Mouse (Mus musculus) megakaryocyte progenitor cell, adult 5-6 weeks (primary cell): Measurements from ENCODE around the gene Gm13090. TPM values are rescaled to one million over a fixed set of nuclear protein-coding genes. Genes with fewer than 3 reads are reported as not detected.
A peak's percentile ranks its signal among the peaks of the same experiment; 100 is the strongest.

Source experiments
- ATAC-seq: replicated peaks from 2 replicates; pipeline ENCODE4 v1.8.0; 2016; ENCODE audit warnings: mild to moderate bottlenecking, moderate TSS enrichment, inconsistent platforms; ENCODE audit not compliant: poor library complexity
- total RNA-seq, 2 experiments: library from RNA; stranded (forward) in 1 of 2; stranded (reverse) in 1 of 2; fragments of 157-497, 149-512 nt in 1 of 2; fragments of 200-1000 nt in 1 of 2; gene quantifications; 2 replicates each; pipeline versions ENCODE4 v1.2.3 to v1.2.4; 2015 to 2017

The Gm13090 gene
- total RNA-seq, 2 experiments from 2014 or later: not detected

- ATAC-seq: no peak
Observed at GRCm38 (mm10) chr4:151135491-151135890, 46.1 kb downstream of the Gm13090 start.

DNA sequence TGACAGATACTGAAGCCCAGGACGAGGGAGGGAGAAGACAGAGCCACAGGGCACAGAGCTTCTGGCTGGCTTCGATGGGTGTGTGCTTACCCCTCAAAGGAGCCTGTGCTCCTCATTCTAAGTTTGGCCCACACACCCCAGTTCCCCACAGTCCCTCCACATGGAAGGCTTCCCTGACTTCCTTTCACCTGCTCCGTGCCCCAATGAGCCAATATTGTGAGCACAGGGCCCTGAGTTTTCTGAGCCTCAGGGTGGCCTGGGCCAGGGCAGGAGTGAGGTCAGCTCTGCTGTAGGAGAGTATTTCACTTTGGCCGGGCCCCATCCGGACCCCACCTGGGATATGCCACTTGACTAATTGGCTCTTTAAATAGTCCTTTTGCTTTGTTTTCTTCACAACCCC, 48.3 kb downstream of the Gm13090 start:
- no peak for ATAC-seq

DNA sequence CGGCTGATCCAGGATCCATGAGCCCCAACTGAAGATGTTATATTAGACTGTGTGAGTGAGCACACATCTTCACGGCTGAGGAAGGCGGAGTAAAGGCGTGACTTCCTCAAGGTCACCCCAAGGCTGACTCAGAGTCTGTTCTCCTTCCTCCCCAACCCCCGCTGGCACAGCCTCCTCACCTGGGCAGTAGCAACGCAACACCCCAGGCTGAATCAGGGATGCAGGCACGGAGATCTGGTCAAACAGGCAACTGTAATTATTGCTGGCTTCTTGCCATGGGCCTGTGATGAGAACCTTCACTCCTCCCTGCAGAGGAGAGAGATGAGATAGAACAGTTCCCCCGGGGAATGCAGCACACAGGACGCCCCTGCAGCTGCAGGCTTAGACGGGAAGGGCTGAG, 48.8 kb downstream of the Gm13090 start:
- no peak for ATAC-seq

DNA sequence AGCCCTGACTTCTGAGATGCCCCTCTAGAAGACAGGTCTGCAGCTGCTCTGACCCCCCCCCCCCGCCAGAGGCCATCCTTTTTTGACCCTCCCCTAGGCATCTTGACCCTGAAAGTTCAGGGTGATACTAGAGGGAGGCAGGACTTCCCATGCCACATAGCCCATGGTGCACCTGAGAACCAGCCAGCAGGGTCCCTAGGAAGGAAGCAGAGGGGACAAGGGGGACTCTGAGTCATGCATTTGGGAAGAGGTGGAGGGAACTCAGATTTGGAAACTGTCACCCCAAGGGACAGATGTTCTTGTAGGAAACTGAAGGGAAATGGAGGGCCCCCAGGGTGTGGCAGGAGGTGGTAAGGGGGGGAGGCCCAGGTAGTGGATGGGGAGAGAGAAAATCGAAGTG, 49.2 kb downstream of the Gm13090 start:
- ATAC-seq: no peak

DNA sequence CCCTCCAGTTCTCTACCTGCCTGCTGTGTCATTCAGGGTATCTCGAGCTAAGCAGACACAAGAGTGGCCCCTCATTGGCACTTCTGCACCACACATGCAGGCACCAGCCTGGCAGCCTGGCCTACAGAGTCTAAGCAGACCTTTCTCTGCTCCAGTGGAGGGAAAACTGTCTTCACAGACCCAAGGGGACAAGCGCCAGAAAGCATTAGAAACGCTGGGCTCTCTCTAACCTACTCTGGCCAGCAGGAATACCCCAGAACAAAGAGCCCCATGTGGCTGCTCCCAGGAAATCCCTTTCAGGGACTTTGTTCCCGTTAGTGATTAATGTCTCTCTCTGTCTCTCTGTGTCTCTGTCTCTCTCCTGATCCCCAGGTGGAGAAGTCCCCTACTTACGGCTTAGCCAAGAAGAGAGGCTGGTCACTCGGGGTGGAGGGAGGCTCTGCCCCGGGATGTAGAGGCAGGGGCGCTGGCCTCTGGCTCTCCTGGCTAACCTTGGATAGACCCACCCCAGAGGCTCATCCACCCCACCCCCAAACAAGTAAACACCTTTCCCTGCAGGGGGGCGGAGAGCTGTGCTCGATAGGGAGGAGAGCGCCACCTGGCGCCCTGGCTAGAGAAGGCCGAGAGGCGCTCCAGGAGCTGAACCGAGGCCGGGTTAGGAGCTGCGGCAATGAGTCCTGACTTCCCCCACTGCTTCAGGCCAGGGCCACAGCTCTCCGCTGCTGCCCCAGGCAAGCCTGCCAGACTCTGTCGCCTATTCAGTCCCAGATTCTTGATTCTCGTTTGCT, 49.9 kb downstream of the Gm13090 start:
- ATAC-seq: peak; percentile 82

- no peak for ATAC-seq
Observed at GRCm38 (mm10) chr4:151140368-151140982, 51.1 kb downstream of the Gm13090 start.

Other genes starting within 250 kb of the Gm13090 start
- gene Errfi1, start 235.7 kb upstream of the Gm13090 start, total RNA-seq (2015): 0.84 and 1.2 TPM in 2 replicates
- gene Errfi1, start 235.7 kb upstream of the Gm13090 start, total RNA-seq (2017): 0.54 and 0.61 TPM in 2 replicates
- 303 and 339 TPM in 2 replicates for gene Park7, start 175.1 kb upstream of the Gm13090 start, total RNA-seq (2015)
- 449 and 454 TPM in 2 replicates for gene Park7, start 175.1 kb upstream of the Gm13090 start, total RNA-seq (2017)
- gene Tnfrsf9, start 175.0 kb upstream of the Gm13090 start, total RNA-seq (2015): 0.15 TPM in 1 of 2 replicates, not detected in the other
- gene Tnfrsf9, start 175.0 kb upstream of the Gm13090 start, total RNA-seq (2017): not detected in 2 replicates
- not detected in 2 replicates for gene Uts2, start 92.5 kb upstream of the Gm13090 start, total RNA-seq (2015)
- gene Uts2, start 92.5 kb upstream of the Gm13090 start, total RNA-seq (2017): not detected in 2 replicates
- 8.7 and 12.5 TPM in 2 replicates for gene Per3, start 44.9 kb upstream of the Gm13090 start, total RNA-seq (2015)
- gene Per3, start 44.9 kb upstream of the Gm13090 start, total RNA-seq (2017): 10.4 and 11.6 TPM in 2 replicates
- 116 and 129 TPM in 2 replicates for gene Vamp3, start 31.6 kb upstream of the Gm13090 start, total RNA-seq (2015)
- 65.7 and 72.9 TPM in 2 replicates for gene Vamp3, start 31.6 kb upstream of the Gm13090 start, total RNA-seq (2017)